Comparison of ENCODE assay signal across 8 mouse cellular contexts in the genomic region with DNA sequence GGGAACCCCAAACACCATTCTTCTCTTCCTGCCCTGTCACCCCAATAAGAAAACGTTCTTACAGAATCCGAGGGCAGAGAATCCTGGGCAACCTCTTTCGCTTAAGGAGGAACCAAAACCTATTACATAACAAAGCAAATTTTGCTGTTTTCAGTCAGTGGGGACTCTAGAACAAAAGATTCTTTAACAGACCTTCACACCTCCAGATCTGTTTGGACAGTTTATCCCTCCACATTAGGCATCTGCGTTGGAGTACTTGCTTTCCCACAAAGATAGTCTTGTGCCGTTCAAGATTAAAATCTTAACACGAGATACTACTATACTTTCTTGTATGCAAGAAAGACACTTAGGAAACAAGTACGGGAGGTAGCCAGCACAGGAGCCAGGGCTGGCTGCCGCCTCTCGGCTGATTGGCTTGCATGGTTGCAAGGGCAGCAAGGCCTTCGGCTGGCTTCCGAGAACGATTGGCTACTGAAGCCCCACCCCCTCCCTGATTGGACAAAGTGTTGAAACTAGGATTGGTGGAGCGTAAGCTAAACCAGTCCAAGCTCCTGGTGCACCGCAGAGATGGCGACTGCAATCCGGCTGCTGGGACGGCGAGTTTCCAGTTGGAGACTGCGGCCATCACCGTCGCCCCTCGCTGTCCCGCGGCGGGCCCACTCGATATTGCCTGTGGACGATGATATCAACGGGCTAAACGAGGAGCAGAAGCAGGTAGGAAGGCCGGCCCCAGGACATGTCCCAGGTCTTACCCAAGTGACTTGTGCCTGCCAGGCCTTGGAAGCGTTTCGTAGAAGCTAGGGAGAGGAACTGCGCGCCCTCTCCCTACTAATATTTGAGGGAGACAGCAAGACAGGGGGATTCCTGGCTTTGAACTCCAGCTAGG. TPM values are rescaled to one million over a fixed set of nuclear protein-coding genes. Genes with fewer than 3 reads are reported as not detected.
DNase-seq lines count a peak whose midpoint lies in the region; ATAC-seq and TF ChIP-seq lines count a peak whose summit lies in the region.

A gene (plus strand): TSS at position 501 of the 886 bp plus-strand sequence.

- H3K27me3 ChIP-seq in ES-Bruce4 (ENCODE audit: control insufficient read depth, insufficient read depth, low read length, poor library complexity, severe bottlenecking): no peaks in the 10 kb centered on the region
- no peaks in the 10 kb centered on the region for H3K27me3 ChIP-seq in forebrain, embryonic 13.5 days
- H3K27me3 ChIP-seq in liver, postnatal 0 days (ENCODE audit: insufficient read depth, low read length): no peaks in the 10 kb centered on the region
- H3K27me3 ChIP-seq in neural tube, embryonic 14.5 days (ENCODE audit: control insufficient read depth, insufficient read depth, low read length): no peaks in the 10 kb centered on the region

- peak; percentile 83 for TF ChIP-seq POLR2A in ES-Bruce4 (IDR thresholded peaks at IDR 0.05; ENCODE audit: insufficient read depth, low read length)

- peak; percentile 92 to 95 for DNase-seq in heart, postnatal 10 days
- DNase-seq in large intestine, adult 2 months (ENCODE audit: low read depth, low spot score): peak; percentile 91
- peak; percentile 91 for DNase-seq in liver, postnatal 0 days
- DNase-seq in testis, postnatal 10 days (ENCODE audit: low spot score): peak; percentile 92

- H3K9ac ChIP-seq in ES-Bruce4 (ENCODE audit: low read depth, poor library complexity, severe bottlenecking): peak within 1 kb of the TSS; percentile 63
- H3K9ac ChIP-seq in forebrain, embryonic 13.5 days: peak within 1 kb of the TSS; percentile 75
- peak within 1 kb of the TSS; percentile 80 for H3K9ac ChIP-seq in liver, postnatal 0 days (replicated peaks)
- H3K9ac ChIP-seq in neural tube, embryonic 14.5 days (replicated peaks; ENCODE audit: low read depth, low read length): peak within 1 kb of the TSS; percentile 57

- TF ChIP-seq EP300 in ES-Bruce4 (IDR thresholded peaks at IDR 0.05; ENCODE audit: insufficient read depth, low read depth, low read length): 0 out of 2 replicates have a peak, but pooled peaks have one; percentile 6
- peak; percentile 65; the same call in 1 of the 2 replicates for TF ChIP-seq EP300 in liver, postnatal 0 days (IDR thresholded peaks at IDR 0.05; ENCODE audit: low read depth)

- intact Hi-C loops in heart, postnatal 10 days (cut with DNase I): loop anchor here (5.0 kb wide), 1 partner anchor 49 kb away; a partner anchor contains a TSS

- no peaks in the 10 kb centered on the region for H3K36me3 ChIP-seq in ES-Bruce4 (ENCODE audit: control insufficient read depth, insufficient read depth, low read length, poor library complexity, severe bottlenecking)
- H3K36me3 ChIP-seq in forebrain, embryonic 13.5 days (ENCODE audit: poor library complexity, severe bottlenecking): 0 out of 2 replicates have a peak, but pooled peaks cover 4% of the 10 kb centered on the region
- no peaks in the 10 kb centered on the region for H3K36me3 ChIP-seq in liver, postnatal 0 days (replicated peaks; ENCODE audit: insufficient read depth, low read length)
- no peaks in the 10 kb centered on the region for H3K36me3 ChIP-seq in neural tube, embryonic 14.5 days (ENCODE audit: control insufficient read depth, insufficient read depth, low read length)

- no peaks in the 10 kb centered on the region for H3K9me3 ChIP-seq in ES-Bruce4 (replicated peaks; ENCODE audit: control insufficient read depth, insufficient read depth, low read length, poor library complexity, severe bottlenecking)
- no peaks in the 10 kb centered on the region for H3K9me3 ChIP-seq in forebrain, embryonic 13.5 days (replicated peaks)
- H3K9me3 ChIP-seq in liver, postnatal 0 days (ENCODE audit: low read length): no peaks in the 10 kb centered on the region
- H3K9me3 ChIP-seq in neural tube, embryonic 14.5 days (ENCODE audit: control insufficient read depth, low read length): no peaks in the 10 kb centered on the region

- WGBS in forebrain, embryonic 13.5 days: under 1% methylated on average over 34 of the region's 34 CpGs
- under 1% methylated on average over 34 of the region's 34 CpGs for WGBS in large intestine, adult 2 months
- under 1% methylated on average over 34 of the region's 34 CpGs for WGBS in liver, postnatal 0 days (ENCODE audit: insufficient replicate concordance)
- WGBS in neural tube, embryonic 14.5 days: under 1% methylated on average over 34 of the region's 34 CpGs

- peak; percentile 100 for ATAC-seq in cerebellum, adult (ENCODE audit: insufficient number of reproducible peaks, low FRiP score, low TSS enrichment)
- ATAC-seq in forebrain, embryonic 13.5 days: peak; percentile 100
- ATAC-seq in liver, postnatal 0 days: peak; percentile 100
- ATAC-seq in neural tube, embryonic 14.5 days (ENCODE audit: low read depth): peak; percentile 100

- peak within 1 kb of the TSS; percentile 82 for H3K4me2 ChIP-seq in forebrain, embryonic 13.5 days
- peak within 1 kb of the TSS; percentile 91 for H3K4me2 ChIP-seq in liver, postnatal 0 days (ENCODE audit: low read depth, low read length)
- H3K4me2 ChIP-seq in neural tube, embryonic 14.5 days (ENCODE audit: low read depth, low read length): peak within 1 kb of the TSS; percentile 81

- H3K27ac ChIP-seq in ES-Bruce4 (ENCODE audit: insufficient read depth, low read length): no peak within 1 kb of the TSS
- H3K27ac ChIP-seq in forebrain, embryonic 13.5 days: peak within 1 kb of the TSS; percentile 16; the same call in 1 of the 2 replicates
- H3K27ac ChIP-seq in liver, postnatal 0 days (ENCODE audit: low read depth): peak within 1 kb of the TSS; percentile 85
- H3K27ac ChIP-seq in neural tube, embryonic 14.5 days (ENCODE audit: low read depth, low read length): peak within 1 kb of the TSS; percentile 73

- H3K4me1 ChIP-seq in ES-Bruce4 (ENCODE audit: control insufficient read depth, insufficient read depth, low read length): no peaks in the 10 kb centered on the region
- H3K4me1 ChIP-seq in forebrain, embryonic 13.5 days: peaks cover 21% of the 10 kb centered on the region
- H3K4me1 ChIP-seq in liver, postnatal 0 days (ENCODE audit: insufficient read depth): peaks cover 16% of the 10 kb centered on the region
- H3K4me1 ChIP-seq in neural tube, embryonic 14.5 days (ENCODE audit: control insufficient read depth, insufficient read depth, low read length): peaks cover 7% of the 10 kb centered on the region

- no peak for TF ChIP-seq CTCF in ES-Bruce4 (IDR thresholded peaks at IDR 0.05; ENCODE audit: low read depth, low read length)
- TF ChIP-seq CTCF in liver, postnatal 0 days (IDR thresholded peaks at IDR 0.05; ENCODE audit: low read depth): no peak

- peak within 1 kb of the TSS; percentile 78 for H3K4me3 ChIP-seq in ES-Bruce4 (ENCODE audit: low read depth, low read length)
- peak within 1 kb of the TSS; percentile 63 for H3K4me3 ChIP-seq in forebrain, embryonic 13.5 days
- H3K4me3 ChIP-seq in liver, postnatal 0 days (ENCODE audit: low read depth, low read length): peak within 1 kb of the TSS; percentile 66
- H3K4me3 ChIP-seq in neural tube, embryonic 14.5 days (ENCODE audit: low read depth, low read length): peak within 1 kb of the TSS; percentile 71

RNA-seq across cellular contexts. Expression of the gene that starts here (rescaled TPM):
- polyA plus RNA-seq in ES-Bruce4 (2011; ENCODE audit: insufficient read depth, insufficient read length, low read depth, missing spikeins): 28.7 and 30.3 TPM in 2 replicates
- polyA plus RNA-seq in forebrain, embryonic 13.5 days (2015; fragmentation: Nextera tagmentation; extraction: Ambion mirVana): 54.0 and 58.4 TPM in 2 replicates
- total RNA-seq in heart, postnatal 10 days (2021): 10 to 100 TPM; 96.3 to 98.2 TPM
- polyA plus RNA-seq in large intestine, adult 2 months (2012; rRNA removed): 32.8 and 37.9 TPM in 2 replicates
- polyA plus RNA-seq in liver, postnatal 0 days (2015; fragmentation: Nextera tagmentation; extraction: Ambion mirVana): 47.0 and 50.4 TPM in 2 replicates
- polyA plus RNA-seq in neural tube, embryonic 14.5 days (2014; fragmentation: Nextera tagmentation; extraction: Ambion mirVana): 37.7 and 41.2 TPM in 2 replicates
